Mouse (Mus musculus) adrenal gland, adult (tissue): ENCODE data around the gene Nyap1.

Experiments used
- DNase-seq, 2 experiments: peaks; one replicate each; pipeline ENCODE4 v3.0.0; 2022 to 2023; ENCODE audit warnings: low spot score in 1 of 2; ENCODE audit not compliant: inconsistent age in 2 of 2

Gene Nyap1

DNA sequence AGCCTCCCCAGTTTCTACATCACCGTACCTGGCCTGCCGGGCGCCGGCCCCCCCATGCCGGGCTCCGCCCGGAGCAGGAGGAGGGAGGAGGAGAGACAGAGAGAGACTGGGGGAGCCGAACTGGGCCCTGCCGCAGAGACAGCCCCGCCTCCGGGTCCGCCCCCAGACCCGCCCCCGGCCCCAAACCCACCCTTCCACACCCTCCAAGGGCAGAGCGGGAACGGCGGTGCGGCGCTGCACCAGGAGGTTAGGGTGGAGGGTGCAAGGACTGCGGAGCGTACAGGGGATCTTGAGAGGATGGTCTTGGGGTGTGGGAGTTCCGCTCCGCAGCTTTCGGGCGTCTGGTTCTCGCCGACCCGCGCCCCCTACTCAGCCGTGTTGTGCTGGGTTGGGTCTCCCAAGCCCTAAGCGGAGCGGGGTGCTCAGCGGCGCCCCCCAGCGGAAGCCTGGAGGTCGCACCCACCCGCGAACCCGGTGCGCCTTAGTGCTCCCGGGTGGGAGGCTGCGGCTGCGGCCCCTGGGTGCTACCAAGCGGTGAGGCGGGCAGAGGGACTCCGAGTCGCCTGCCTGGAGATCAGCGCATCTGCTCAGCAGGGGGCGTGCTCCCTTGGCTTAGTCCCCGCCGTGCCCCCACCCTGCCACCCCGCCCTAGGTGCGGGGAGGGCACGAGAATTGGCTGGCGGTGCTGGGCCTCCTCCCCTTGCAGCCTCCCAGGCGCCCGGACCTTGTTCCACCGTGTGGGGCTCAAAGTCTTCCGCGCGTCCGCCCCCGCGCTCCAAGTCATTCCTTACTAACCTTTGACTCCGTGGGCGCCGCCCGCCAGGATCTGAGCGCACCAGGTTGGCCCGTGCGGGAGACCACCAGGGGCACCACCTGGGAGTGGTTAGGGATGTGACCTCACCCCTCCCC, at the start of gene Nyap1:
TSS of gene Nyap1 (minus strand) at position 585 of the 909 bp plus-strand sequence.
- DNase-seq: peak; percentile 86 to 94

DNA sequence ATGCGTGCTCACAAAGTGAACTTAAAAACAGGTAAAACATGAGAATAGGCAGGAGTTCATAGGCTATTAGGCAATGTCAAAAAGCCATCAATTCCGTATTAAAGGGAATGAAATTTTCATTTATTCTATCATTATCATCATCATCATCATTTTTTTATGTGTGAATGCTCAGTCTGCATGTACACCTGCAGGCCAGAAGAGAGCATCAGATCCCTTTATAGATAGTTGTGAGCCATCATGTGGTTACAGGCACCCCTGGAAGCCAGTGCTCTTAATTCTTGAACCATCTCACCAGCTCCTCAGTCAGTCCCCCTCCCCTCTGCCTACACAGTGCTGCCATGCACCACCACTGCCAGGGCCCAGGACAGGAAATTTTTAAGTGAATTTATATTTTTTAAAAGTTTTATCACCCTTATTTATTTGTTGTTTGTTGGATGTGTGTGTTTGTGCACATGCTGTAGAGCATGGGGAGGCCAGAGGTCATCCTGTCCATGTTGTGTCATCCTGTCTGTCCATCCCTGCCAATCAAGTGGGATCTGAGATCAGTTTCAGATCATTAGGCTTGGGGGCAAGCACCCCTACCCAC, 47.6 kb upstream of the Nyap1 start:
- no peak for DNase-seq

DNA sequence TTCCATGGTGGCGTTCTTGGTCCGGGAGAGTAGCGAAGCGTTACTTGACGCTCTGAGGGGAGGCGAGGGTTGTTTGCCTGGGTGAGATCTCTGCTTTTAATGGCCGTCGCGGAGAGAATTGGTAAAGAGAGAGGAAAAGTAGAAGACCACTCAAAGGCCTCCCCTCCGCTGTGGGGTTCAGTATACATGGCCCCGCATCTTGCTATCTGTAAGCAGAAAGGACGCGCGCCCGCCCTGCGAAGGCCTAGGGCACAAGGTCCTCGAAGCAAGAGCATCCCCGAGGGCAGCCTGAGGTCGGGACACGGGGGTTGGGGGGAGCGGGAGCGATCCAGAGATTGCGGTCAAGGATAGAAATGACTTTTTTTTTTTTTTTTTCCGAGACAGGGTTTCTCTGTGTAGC, 46.8 kb upstream of the Nyap1 start:
- DNase-seq: peak in 1 of 2 experiments; percentile 71

DNA sequence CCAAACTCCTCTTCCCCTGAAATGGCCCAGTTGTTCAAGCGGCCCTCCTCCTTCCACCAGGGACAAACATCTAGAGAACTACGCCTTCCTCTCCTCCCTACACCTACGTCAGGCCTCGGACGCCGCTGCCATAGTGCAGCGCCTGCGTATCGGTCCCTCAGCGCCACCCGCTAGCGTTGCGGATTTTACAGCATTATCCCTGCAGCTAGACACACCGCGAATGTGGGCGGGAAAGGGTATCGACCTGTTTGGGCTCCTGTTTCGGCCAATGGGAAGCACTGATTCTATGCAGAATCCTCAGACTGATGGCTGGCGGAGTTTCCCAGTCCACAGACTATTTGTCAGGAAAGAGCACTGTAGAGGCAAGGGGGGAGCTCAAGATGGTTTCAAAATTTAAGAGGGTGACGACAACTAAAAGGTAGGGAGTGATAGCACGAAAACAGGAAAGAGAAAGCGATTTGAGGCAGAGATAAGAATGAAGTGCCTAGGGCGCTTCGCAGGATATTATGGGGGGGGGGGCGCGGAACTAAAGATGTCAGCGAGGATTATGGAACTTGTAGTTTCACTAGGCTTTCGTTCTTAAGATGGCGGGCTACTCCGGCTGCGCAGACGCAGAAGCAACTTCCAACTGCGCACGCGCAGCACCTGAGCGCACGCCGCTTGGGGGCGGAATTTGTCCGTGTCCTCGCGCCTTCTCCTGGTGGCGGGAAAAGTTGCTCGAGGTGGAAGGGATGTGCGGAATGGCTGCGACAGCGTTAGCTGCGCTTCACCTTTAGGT, 45.9 kb upstream of the Nyap1 start, which contains the start of the genes Mepce and Zcwpw1:
TSS of gene Mepce (minus strand) at position 505 of the 778 bp plus-strand sequence.
TSS of gene Zcwpw1 (plus strand) at position 648 of the 778 bp plus-strand sequence.
- peak; percentile 97 to 98 for DNase-seq

DNA sequence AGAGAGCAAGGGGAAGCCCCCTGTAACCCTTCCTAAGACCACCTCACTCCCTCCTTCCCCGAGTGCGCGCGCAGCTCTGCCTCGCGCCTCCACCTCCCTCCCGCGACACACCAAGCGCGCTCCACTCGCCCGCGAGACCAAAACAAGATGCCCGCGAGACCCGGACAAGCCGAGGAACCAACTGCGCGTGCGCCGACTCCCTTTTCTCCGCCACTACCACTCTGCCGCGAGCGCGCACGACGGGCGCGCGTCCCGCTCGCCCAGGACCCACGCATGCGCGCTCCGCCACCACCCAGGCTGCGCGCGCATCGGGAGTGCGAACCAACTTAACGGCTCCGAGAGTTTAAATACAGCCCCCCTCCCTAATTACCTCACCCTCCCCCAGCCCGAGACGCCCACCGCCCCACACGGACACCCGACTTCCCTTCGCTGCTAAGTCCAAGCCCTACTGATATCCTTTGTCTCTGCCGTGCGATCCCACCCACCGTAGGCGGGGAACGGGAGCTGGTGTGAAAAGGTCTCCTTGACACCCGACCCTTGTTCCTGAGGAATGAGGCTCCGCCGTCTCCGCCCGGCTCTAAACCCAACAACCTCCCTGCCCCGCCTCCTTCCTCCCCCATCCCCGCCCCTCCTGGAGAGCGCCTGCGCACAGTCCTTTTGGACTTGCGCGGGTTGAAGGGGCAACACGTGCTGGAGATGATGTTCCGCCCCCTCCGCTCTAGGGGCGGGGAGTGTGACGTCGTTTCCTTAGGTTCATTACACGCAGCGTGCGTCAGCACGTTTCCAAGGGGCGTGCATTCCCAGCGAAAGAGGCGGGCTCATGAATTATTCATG, 44.9 kb upstream of the Nyap1 start:
- DNase-seq: peak; percentile 99 to 100

DNA sequence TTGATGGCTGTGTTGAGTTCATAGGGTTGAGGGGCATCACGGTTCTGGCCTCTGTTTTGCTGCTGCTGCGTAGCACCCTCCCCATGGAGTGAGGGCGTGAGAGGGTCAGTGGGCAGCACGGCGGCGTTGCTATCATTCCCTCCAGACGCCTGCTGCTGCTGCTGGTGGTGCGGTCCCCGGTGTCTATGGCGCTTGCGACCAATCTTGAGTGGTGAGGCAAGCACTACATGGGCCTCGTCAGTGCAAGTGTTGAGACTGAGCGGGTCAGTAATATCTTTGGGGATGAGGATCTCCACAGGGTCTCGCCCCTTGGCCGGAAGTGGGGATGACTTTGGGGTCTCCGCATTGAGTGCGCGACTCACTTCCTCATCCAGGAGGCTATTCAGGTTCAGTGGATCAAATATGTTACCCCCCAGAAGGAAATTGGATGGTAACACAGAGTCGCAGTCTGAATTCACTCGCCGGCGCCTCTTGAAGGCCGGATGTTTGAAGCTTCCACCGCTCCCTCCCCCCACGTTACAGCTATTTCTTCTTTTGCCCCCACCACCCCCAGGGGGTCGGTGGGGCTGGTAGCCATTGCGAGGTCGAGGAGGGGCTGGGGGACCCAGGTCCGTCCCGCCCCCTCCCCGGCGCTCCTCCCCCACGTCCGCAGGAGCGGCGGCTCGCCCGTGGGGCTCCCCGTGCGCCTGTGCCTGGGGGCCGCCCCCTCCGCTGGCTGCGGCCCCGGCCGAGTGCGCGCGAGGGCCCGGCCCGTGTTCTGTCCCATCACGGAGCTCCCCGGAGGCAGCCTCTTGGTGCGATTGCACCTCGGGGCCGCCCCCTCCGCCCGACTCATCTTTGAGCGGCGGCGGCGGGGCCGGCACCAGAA, 44.0 kb upstream of the Nyap1 start:
- peak in 1 of 2 experiments; percentile 83 for DNase-seq

DNA sequence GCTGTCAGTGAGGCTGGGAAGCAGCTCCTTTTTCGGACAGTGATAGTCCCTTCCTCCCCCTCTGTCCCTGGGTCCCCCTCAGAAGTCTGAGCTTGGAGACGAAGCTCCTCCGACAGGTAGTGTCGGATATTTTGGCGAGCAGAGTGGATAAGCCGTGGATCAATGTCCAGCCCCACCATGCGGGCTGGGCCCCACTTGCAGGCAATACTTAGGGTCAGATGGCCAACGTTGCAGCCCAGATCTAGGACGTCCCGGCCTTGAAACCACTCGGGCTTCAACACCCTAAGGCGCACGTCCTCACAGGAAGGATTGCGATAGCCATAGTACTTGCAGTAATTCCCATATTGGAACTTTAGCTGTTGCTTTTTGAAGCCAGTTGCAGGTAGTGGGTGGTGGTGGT, 43.1 kb upstream of the Nyap1 start:
- DNase-seq: peak; percentile 71 to 83

DNA sequence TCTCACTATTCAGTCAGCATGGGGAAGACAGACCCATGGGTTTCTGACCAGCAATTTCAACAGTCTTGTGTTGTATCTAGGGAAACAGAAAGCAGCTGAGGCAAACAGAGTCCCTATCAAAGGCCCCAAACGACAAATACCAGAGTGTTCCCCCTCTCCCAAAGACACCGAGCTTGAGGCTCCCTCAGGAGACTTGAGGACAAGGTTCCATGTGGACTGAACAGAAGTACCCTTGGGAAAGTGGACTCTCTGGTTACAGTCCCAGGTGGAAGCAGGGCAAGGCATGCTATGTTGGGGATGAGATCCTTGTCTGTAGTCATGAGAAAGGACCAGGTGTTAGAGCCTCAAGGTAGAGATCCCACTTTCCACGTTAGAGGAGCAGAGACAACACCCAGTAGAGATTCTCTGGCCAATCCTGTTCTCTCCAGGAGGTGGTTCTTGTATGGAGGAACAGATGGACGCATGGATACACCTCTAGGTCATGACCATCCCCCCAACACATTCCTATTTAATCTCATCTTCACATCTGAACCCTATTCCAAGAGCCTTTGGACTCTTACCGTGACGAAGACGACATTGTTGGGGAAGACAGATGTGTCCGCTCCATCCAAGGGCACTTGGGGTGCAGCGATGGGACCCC, 42.6 kb upstream of the Nyap1 start:
- no peak for DNase-seq

DNA sequence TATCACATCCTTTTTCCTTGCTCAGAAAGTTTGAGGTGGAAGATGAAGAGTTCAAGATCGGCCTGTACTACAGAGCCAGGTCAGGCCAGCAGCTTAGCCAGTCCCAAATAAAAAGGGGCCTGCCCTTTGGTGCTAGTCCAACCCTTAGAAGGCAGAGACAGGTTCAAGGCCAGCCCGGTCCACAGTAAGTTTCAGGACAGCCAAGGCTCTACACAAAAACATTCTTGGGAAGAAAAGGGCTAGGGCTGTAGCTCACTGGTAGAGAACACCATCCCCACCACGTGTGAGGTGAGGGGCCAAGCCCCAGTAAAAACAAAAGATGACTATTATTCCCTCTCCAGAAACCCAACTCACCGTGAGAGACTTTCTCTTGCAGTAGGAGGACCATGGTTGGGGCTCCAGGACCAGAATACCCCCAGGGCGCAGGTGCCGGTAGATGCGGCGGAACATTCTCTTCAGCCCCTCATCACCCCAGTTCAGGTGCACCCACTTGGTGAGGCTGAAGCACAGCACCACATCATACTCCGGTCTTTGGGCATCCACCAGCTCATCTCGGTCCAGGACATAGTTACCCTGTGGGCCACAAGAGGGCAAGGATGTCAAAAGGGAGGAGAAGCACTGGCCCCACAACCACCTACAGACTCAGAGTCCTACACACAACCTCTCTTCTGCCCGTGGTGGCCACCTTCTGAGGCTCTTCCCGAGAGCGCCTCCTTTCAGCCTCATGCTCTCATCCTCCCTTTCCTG, 41.5 kb upstream of the Nyap1 start:
- peak; percentile 42 to 55 for DNase-seq

DNA sequence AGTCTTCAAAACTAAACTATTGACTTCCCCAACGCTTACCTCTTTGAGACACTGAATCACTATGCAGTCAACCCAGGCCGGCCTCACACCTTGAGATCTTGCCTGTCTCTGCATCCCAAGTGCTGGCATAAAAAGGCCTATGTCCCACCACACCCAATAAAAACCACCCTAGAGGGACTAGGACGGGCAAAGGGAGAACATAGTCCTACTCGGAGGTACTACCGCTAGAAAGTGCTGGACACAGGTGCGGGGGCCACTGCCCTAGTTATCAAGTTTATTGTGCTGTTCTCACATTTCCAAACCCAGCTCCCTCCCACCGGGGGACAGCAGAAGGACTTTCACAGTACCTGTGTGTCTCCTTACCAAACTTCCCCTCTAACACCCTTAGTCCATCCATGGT, 40.3 kb upstream of the Nyap1 start:
- peak in 1 of 2 experiments; percentile 44 for DNase-seq

DNA sequence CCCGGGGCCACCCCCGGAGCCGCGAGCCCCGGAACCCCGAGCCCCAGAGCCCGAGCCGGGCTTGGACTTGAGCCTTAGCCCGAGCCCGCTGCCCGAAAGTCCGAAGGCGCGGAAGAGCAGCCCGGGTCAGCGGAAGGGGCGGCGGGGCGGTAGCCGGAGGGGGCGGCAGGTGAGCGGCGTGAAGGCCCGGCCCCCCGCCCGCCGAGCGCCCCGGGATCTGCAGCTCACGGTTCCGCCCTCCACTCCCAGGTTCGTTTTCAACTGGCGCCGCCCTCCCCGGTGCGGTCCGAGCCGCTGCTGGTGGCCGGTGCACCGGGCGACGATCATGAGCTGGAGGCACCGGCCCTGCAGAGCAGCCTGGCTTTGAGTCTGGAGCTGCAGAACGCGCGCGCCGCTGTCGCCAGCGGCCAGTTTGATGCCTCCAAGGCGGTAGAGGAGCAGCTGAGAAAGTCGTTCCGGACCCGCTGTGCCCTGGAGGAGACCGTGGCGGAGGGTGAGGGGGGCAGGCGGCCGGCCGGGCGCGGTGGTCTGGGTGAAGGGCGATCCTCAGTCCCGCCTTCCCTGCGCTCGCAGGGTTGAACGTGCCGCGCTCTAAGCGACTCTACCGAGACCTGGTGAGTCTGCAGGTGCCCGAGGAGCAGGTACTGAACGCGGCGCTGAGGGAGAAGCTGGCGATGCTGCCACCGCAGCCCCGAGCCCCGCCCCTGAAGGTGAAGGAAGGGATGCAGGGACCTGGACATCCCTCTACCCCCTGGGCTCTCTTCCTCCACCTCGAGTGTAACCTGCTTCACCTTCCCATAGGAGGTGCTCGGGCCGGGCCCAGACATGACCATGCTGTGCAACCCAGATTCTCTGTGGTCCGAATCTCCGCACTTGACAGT, 37.9 kb upstream of the Nyap1 start:
- peak; percentile 67 to 74 for DNase-seq

DNA sequence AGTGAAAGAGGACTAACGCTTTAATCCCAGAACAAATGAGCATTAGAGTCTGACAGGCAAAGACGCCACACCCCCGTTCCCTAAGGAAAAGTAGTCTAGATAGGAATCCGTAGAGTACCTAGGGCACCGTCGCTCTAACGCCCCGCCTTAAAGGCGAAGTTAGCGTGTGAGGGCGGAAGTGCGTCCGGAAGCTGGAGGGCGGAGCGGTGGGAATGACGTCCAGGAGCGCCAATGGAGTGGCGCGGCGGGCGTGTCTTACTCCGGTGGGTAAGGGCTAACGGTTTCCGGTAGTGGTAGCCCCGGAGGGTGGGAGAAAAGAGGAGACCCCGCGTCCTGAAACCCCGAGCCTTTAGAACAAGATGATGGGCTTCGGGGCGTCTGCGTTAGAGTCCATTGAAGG, 37.2 kb upstream of the Nyap1 start, which contains the start of gene Ppp1r35:
TSS of gene Ppp1r35 (plus strand) at position 215 of the 400 bp plus-strand sequence.
- peak; percentile 97 to 99 for DNase-seq

DNA sequence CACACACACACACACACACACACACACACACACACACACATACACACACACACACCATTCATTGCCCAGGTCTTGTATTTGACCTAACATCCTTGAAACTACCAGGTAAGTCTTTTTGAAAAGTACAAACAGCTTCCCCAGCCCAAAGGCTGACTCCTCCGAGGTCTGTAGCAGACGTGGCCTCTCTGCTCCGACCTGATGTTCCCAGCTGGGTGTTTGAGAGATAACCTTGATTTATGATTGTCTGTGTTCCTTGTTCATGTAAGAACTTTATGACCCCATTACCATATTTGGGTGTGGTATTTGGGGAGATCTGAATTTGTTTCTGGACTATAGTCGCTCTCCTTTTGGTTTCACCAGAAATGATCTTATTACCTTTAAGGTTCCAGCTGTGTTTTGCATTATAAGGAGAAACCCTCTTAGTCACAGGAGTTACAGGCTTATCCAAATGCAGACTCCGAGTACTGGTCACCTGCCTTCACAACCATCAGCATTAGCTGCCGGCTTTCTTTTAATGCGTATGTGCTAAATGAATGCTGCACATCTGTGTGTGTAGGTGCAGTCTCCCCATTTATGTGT, 35.9 kb upstream of the Nyap1 start:
- DNase-seq: peak; percentile 56 to 58

DNA sequence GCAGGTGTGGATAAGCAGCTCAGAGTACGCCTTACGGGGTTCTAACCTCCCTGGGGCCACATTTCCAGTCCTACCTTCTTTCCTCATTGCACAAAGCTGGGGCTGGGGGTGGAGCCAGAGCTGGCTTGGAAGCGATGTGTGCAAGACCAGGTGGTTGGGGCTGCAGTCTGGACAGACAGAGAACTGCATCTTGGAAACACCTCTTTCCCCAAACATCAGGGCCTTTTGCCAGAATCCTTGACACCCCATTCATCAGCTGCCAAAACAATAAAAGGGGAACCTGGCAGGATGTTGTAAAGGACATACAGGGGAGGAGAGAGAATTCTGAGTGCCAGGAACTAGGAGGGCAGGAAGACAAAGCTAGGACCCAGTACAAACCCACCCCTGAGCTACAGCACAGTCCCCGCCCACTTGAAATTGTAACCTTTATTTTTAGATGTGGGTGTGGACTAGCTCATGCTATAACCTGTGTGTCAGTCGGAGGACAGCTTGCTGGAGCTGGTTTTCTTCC, 35.1 kb upstream of the Nyap1 start:
- DNase-seq: peak; percentile 69 to 80

DNA sequence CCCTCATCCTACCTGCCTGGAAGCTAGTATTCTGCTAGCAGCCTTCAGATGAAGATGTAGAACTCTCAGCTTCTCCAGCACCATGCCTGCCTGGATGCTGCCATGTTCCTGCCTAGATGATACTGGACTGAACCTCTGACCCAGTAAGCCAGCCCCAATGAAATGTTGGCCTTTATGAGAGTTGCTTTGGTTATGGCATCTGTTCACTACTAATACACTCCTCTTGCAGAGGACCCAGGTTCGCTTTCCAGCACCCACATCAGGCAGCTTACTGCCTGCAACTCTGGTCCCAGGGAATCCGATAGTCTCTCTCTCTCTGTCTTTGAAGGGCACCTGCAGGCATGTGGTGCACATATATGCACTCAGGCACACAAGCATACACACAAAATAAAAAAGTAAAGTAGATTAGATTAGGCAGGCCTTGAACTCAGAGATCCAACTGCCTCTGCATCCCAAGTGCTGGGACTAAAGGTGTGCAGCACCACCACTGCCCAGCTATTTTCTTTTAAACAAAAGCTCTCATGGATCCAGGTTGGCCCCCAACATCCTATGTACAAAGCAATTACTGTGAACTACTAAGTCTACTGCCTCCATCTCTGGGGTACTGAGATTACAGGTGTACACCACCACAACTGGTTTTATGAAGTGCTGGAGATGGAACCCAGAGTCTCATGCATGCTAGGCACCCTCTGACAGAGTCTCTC, 34.3 kb upstream of the Nyap1 start:
- peak; percentile 5 to 17 for DNase-seq

DNA sequence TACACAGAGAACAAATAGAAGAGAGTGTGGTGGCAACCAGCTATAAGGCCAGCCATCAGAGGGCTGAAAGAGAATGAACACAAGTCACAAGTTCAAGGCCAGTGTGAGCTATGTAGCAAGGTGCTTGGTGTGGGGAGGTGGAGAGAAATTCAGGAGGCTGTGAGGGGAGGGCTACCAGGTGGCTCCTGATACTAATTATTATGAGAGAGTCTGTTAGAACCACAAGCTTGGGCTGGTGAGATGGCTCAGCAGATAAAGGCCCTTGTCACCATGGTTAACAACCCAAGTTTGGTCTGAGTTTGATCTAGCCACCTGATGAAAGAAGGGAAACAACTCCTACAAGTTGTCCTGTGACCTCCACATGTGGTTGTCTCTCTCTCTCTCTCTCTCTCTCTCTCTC, 31.3 kb upstream of the Nyap1 start:
- DNase-seq: no peak
